Mouse (Mus musculus) lung, embryonic 14.5 days (tissue): ENCODE results near the gene Slc35d3. TPM values are rescaled to one million over a fixed set of nuclear protein-coding genes. Genes with fewer than 3 reads are reported as not detected.

Source experiments
- ATAC-seq: fragments of 200-750 bp; cut with Nextera tagmentation; 2 replicates; pipeline ENCODE4 v1.8.0; 2017; ENCODE audit warnings: mild to moderate bottlenecking, moderate TSS enrichment, moderate library complexity; ENCODE audit not compliant: insufficient read depth
- DNase-seq: peaks from one replicate; pipeline ENCODE4 v3.0.0-alpha.2; 2015
- H3K27ac ChIP-seq: fragments of 300-500 bp; sonication (generic); 2 replicates; pipeline ENCODE4 v1.5.1; 2014; ENCODE audit warnings: low read depth, mild to moderate bottlenecking, moderate library complexity
- H3K27me3 ChIP-seq: fragments of 300-500 bp; sonication (generic); 2 replicates; pipeline ENCODE4 v1.6.1; 2014; ENCODE audit warnings: low read length, control low read depth; ENCODE audit not compliant: insufficient read depth
- H3K36me3 ChIP-seq: fragments of 300-500 bp; sonication (generic); 2 replicates; pipeline ENCODE4 v1.6.1; 2014; ENCODE audit warnings: control low read depth; ENCODE audit not compliant: insufficient read depth
- H3K4me1 ChIP-seq: fragments of 300-500 bp; sonication (generic); 2 replicates; pipeline ENCODE4 v1.6.1; 2014; ENCODE audit warnings: antibody characterized with exemption, control low read depth; ENCODE audit not compliant: insufficient read depth
- H3K4me2 ChIP-seq: fragments of 300-500 bp; sonication (generic); 2 replicates; pipeline ENCODE4 v1.6.1; 2014; ENCODE audit warnings: mild to moderate bottlenecking
- H3K4me3 ChIP-seq: fragments of 300-500 bp; sonication (generic); 2 replicates; pipeline ENCODE4 v1.5.1; 2014; ENCODE audit warnings: low read depth, low read length
- H3K9ac ChIP-seq: fragments of 300-500 bp; sonication (generic); 2 replicates; pipeline ENCODE4 v1.6.1; 2014
- H3K9me3 ChIP-seq: fragments of 300-500 bp; sonication (generic); 2 replicates; pipeline ENCODE4 v1.6.1; 2016; ENCODE audit warnings: low read depth, low read length, control low read depth
- CTCF ChIP-seq: IDR thresholded peaks from 2 replicates; pipeline ENCODE4 v1.5.1; 2016; ENCODE audit warnings: antibody characterized with exemption, low read depth
- WGBS: fragments of 180-500 bp; shearing (Covaris S2); extraction: QIAGEN DNeasy Blood & Tissue Kit; methylation state at CpG from one replicate; pipeline ENCODE4 v1.1.7; 2014; 5-methylcytosine and 5-hydroxymethylcytosine counted together
- polyA plus RNA-seq: library from polyadenylated mRNA; unstranded; fragments of >200 nt; fragmentation: Nextera tagmentation; extraction: Ambion mirVana; gene quantifications from 2 replicates; pipeline ENCODE4 v1.2.1, GENCODE M21; 2014

Gene Slc35d3
- polyA plus RNA-seq, 1 experiment from 2014 or later: 0.89 TPM

- 78% methylated on average over 8 of the region's 8 CpGs for WGBS
- H3K27ac ChIP-seq: no peak overlapping the region
- no peaks in the 10 kb centered on the region for H3K4me1 ChIP-seq
- TF ChIP-seq CTCF: no peak
- no peaks in the 10 kb centered on the region for H3K9me3 ChIP-seq
- no peak overlapping the region for H3K4me3 ChIP-seq
- H3K4me2 ChIP-seq: no peak overlapping the region
- H3K27me3 ChIP-seq: no peaks in the 10 kb centered on the region
- DNase-seq (no peak), ATAC-seq (no peak)
- no peaks in the 10 kb centered on the region for H3K36me3 ChIP-seq
- no peak overlapping the region for H3K9ac ChIP-seq
Observed at GRCm38 (mm10) chr10:19835887-19836710, 15.2 kb downstream of the Slc35d3 start.

- WGBS: 91% methylated on average over 6 of the region's 6 CpGs
- no peak for TF ChIP-seq CTCF
Observed at GRCm38 (mm10) chr10:19834222-19834621, 17.0 kb downstream of the Slc35d3 start.

GRCm38 (mm10) chr10:19831072-19831849, 20.0 kb downstream of the Slc35d3 start:
- no peak overlapping the region for H3K4me3 ChIP-seq

More at GRCm38 (mm10) chr10:19834222-19834621, 17.0 kb downstream of the Slc35d3 start:
- Histone ChIP-seq H3K4me1 (no peaks in the 10 kb centered on the region), H3K36me3 (no peaks in the 10 kb centered on the region), H3K9ac (no peak overlapping the region), H3K4me3 (no peak overlapping the region), H3K9me3 (no peaks in the 10 kb centered on the region), H3K4me2 (no peak overlapping the region), H3K27ac (no peak overlapping the region), H3K27me3 (no peaks in the 10 kb centered on the region)
- ATAC-seq (no peak), DNase-seq (no peak)

GRCm38 (mm10) chr10:19820986-19821385, 30.3 kb downstream of the Slc35d3 start:
- Histone ChIP-seq H3K4me3 (no peak overlapping the region), H3K4me2 (no peak overlapping the region), H3K36me3 (no peaks in the 10 kb centered on the region), H3K4me1 (no peaks in the 10 kb centered on the region), H3K9ac (no peak overlapping the region), H3K27ac (no peak overlapping the region), H3K27me3 (peaks cover 6% of the 10 kb centered on the region; the same call in 1 of the 2 replicates), H3K9me3 (no peaks in the 10 kb centered on the region)
- 53% methylated on average over 3 of the region's 3 CpGs for WGBS
- TF ChIP-seq CTCF: no peak
- no peak for ATAC-seq
- no peak for DNase-seq

More at GRCm38 (mm10) chr10:19831072-19831849, 20.0 kb downstream of the Slc35d3 start:
- 75% methylated on average over 5 of the region's 5 CpGs for WGBS
- no peak for ATAC-seq
- Histone ChIP-seq H3K4me2 (no peak overlapping the region), H3K9me3 (no peaks in the 10 kb centered on the region), H3K9ac (no peak overlapping the region), H3K4me1 (no peaks in the 10 kb centered on the region), H3K36me3 (no peaks in the 10 kb centered on the region), H3K27ac (no peak overlapping the region), H3K27me3 (no peaks in the 10 kb centered on the region)
- TF ChIP-seq CTCF: no peak
- no peak for DNase-seq

GRCm38 (mm10) chr10:19818723-19819355, 32.4 kb downstream of the Slc35d3 start:
- H3K36me3 ChIP-seq: no peaks in the 10 kb centered on the region
- WGBS: 46% methylated on average over 16 of the region's 16 CpGs
- no peak overlapping the region for H3K9ac ChIP-seq
- no peak for TF ChIP-seq CTCF
- ATAC-seq (no peak), DNase-seq (no peak)
- H3K4me1 ChIP-seq: no peaks in the 10 kb centered on the region
- no peak overlapping the region for H3K27ac ChIP-seq
- H3K27me3 ChIP-seq: peaks cover 6% of the 10 kb centered on the region; the same call in 1 of the 2 replicates
- H3K4me2 ChIP-seq: no peak overlapping the region
- H3K9me3 ChIP-seq: no peaks in the 10 kb centered on the region
- no peak overlapping the region for H3K4me3 ChIP-seq

- Histone ChIP-seq H3K9me3 (no peaks in the 10 kb centered on the region), H3K27ac (no peak overlapping the region), H3K4me3 (no peak overlapping the region), H3K4me2 (no peak overlapping the region), H3K9ac (no peak overlapping the region), H3K27me3 (peaks cover 6% of the 10 kb centered on the region; the same call in 1 of the 2 replicates), H3K4me1 (no peaks in the 10 kb centered on the region), H3K36me3 (no peaks in the 10 kb centered on the region)
- no peak for TF ChIP-seq CTCF
- ATAC-seq (no peak), DNase-seq (no peak)
- WGBS: 22% methylated on average over 8 of the region's 8 CpGs
Observed at GRCm38 (mm10) chr10:19815371-19815770, 35.9 kb downstream of the Slc35d3 start.
